In the genomic region with DNA sequence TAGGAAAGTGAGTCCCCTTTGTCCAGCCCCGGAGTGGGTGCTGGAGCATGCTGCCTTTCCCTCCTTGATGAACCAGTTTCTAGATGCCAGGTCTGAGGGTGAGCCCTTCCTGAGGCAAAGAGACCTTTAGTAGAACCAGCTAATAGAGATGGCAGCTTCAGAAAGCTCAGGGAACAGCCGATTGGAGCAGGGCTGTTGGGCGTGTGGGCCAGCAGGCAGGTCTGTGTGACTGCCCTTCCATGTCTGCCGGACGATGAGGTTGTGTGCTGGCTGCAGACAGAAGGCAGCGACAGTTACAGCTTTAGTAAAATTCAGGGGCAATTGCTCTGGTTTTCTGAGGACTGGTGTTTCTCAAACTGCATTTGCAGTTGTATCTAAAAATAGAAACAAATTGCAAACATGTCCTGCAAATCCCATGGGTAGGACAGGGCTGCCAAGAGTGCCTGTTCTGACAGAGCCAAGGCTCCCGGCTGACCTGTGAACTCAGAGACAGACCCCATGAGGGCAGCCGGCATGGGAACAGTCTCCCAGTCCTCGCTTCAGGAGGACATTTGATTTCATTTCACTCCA, we compare ENCODE assay signal across 8 mouse cellular contexts. TPM values are rescaled to one million over a fixed set of nuclear protein-coding genes. Genes with fewer than 3 reads are reported as not detected.
A peak's percentile ranks its signal among the peaks of the same experiment; 100 is the strongest.
DNase-seq lines count a peak whose midpoint lies in the region; ATAC-seq lines count a peak whose summit lies in the region.

No protein-coding gene starts in this region.

- ATAC-seq in intestine, embryonic 16.5 days, result no peak

- peak overlapping the region; percentile 17 for H3K4me2 ChIP-seq in intestine, embryonic 16.5 days (ENCODE audit: low read depth, low read length)

- 31% methylated on average over 9 of the region's 9 CpGs for WGBS in intestine, embryonic 16.5 days

- no peaks in the 10 kb centered on the region for H3K36me3 ChIP-seq in intestine, embryonic 16.5 days (ENCODE audit: control insufficient read depth, insufficient read depth, low read length)

- H3K27me3 ChIP-seq in intestine, embryonic 16.5 days (replicated peaks; ENCODE audit: control insufficient read depth, insufficient read depth, low read length), result no peaks in the 10 kb centered on the region

- peaks cover 22% of the 10 kb centered on the region for H3K4me1 ChIP-seq in intestine, embryonic 16.5 days (ENCODE audit: control insufficient read depth, insufficient read depth, low read length)

- intact Hi-C loops in left cerebral cortex, postnatal 4 days (cut with DNase I), result no loop called here

- peak overlapping the region; percentile 72 for H3K27ac ChIP-seq in intestine, embryonic 16.5 days (ENCODE audit: low read length)

- DNase-seq in left cerebral cortex, postnatal 4 days, result peak; percentile 21
- DNase-seq in left cerebral cortex, adult 9 months (ENCODE audit: low spot score in 2 of 2), result no peak
- DNase-seq in heart, adult 18-20 months, result peak; percentile 74 to 78
- peak; percentile 27 for DNase-seq in lung, postnatal 10 days
- DNase-seq in left cerebral cortex, adult 8-10 months (ENCODE audit: low spot score in 2 of 2), result no peak
- no peak for DNase-seq in ovary, adult 18-20 months (ENCODE audit: low spot score)
- DNase-seq in urinary bladder, adult 18-20 months (ENCODE audit: low spot score in 2 of 2), result no peak

- H3K9me3 ChIP-seq in intestine, embryonic 16.5 days (ENCODE audit: control insufficient read depth, low read length), result no peaks in the 10 kb centered on the region

- no peak overlapping the region for H3K4me3 ChIP-seq in intestine, embryonic 16.5 days (ENCODE audit: low read length)

- peak overlapping the region; percentile 46; the same call in 1 of the 2 replicates for H3K9ac ChIP-seq in intestine, embryonic 16.5 days (ENCODE audit: low read depth, low read length)

RNA-seq across cellular contexts. Expression of gene Bend3, which starts 4.9 kb away (rescaled TPM):
- 10 to 100 TPM; 13.3 to 14.1 TPM for total RNA-seq in left cerebral cortex, postnatal 4 days (2021)
- 1 to 10 TPM; 4.0 to 4.2 TPM for total RNA-seq in heart, adult 18-20 months (2021)
- polyA plus RNA-seq in intestine, embryonic 16.5 days (2015; fragmentation: Nextera tagmentation; extraction: Ambion mirVana), result 2.1 and 2.2 TPM in 2 replicates
- total RNA-seq in left cerebral cortex, adult 8-10 months (2022), result 1 to 10 TPM; 4.6 to 6.6 (median 4.7) TPM

RNA-seq across cellular contexts. Expression of gene Gm9803, which starts 40.4 kb away (rescaled TPM):
- 1 to 10 TPM; 4.9 TPM for total RNA-seq in left cerebral cortex, postnatal 4 days (2021)
- total RNA-seq in heart, adult 18-20 months (2021), result 1 to 10 TPM; 8.0 to 9.8 TPM
- polyA plus RNA-seq in intestine, embryonic 16.5 days (2015; fragmentation: Nextera tagmentation; extraction: Ambion mirVana), result 3.8 and 12.6 TPM in 2 replicates
- total RNA-seq in left cerebral cortex, adult 8-10 months (2022), result 1 to 10 TPM in 3 of 4 experiments, not detected in 1; 3.7 to 5.8 (median 4.0) TPM

RNA-seq across cellular contexts. Expression of gene 1700021F05Rik, which starts 57.3 kb away (rescaled TPM):
- 10 to 100 TPM; 45.2 to 52.1 TPM for total RNA-seq in left cerebral cortex, postnatal 4 days (2021)
- total RNA-seq in heart, adult 18-20 months (2021), result 100 to 1,000 TPM; 121 to 126 TPM
- polyA plus RNA-seq in intestine, embryonic 16.5 days (2015; fragmentation: Nextera tagmentation; extraction: Ambion mirVana), result 69.6 and 78.8 TPM in 2 replicates
- total RNA-seq in left cerebral cortex, adult 8-10 months (2022), result 10 to 100 TPM; 32.0 to 42.3 (median 37.3) TPM

Comparison
In these comparisons a context has a peak if more than half of its experiments do, and no peak if none do; other contexts are left out.
1. DNase-seq: peak in left cerebral cortex, postnatal 4 days (single experiment), heart, adult 18-20 months (2 of 2) and lung, postnatal 10 days (single experiment); none in left cerebral cortex, adult 9 months (0 of 2), left cerebral cortex, adult 8-10 months (0 of 2), ovary, adult 18-20 months (single experiment) and urinary bladder, adult 18-20 months (0 of 2).